Mouse (Mus musculus) kidney, postnatal 14 days (tissue): Measurements from ENCODE around the gene Dusp7.

Experiments used
- DNase-seq: peaks from one replicate; pipeline ENCODE4 v3.0.0; 2022; ENCODE audit warnings: mixed read lengths

The Dusp7 gene

GRCm38 (mm10) chr9:106421865-106422160 lies 53.4 kb downstream of the Dusp7 start:
- DNase-seq: peak; percentile 92
